Mouse (Mus musculus) myocyte (in vitro differentiated cells): ENCODE measurements around the gene Ifna16.

Experiments used
- CEBPB ChIP-seq: IDR thresholded peaks from 2 replicates; pipeline ENCODE4 v1.6.1; 2011; ENCODE audit warnings: mild to moderate bottlenecking, moderate library complexity; ENCODE audit not compliant: poor library complexity, insufficient read depth, severe bottlenecking
- E2F4 ChIP-seq: IDR thresholded peaks from one replicate; pipeline ENCODE4 v1.6.1; 2011; ENCODE audit warnings: mild to moderate bottlenecking, control low read depth, moderate library complexity; ENCODE audit not compliant: insufficient read depth
- MAX ChIP-seq: IDR thresholded peaks from one replicate; pipeline ENCODE4 v1.6.1; 2011; ENCODE audit warnings: low read depth, mild to moderate bottlenecking, control low read depth
- MYOD1 ChIP-seq, 3 experiments: IDR thresholded peaks; one replicate each; pipeline ENCODE4 v1.6.1; 2011; ENCODE audit warnings: control low read depth in 2 of 3, low read depth in 2 of 3, mild to moderate bottlenecking in 2 of 3, moderate library complexity in 1 of 3; ENCODE audit not compliant: insufficient read length in 2 of 3, control insufficient read depth in 1 of 3
- MYOG ChIP-seq, 3 experiments: IDR thresholded peaks; one replicate each; pipeline ENCODE4 v1.6.1; 2011; ENCODE audit warnings: control low read depth in 2 of 3, low read depth in 2 of 3, mild to moderate bottlenecking in 2 of 3; ENCODE audit not compliant: insufficient read length in 2 of 3, control insufficient read depth in 1 of 3, insufficient read depth in 1 of 3
- POLR2A ChIP-seq: IDR thresholded peaks from one replicate; pipeline ENCODE4 v1.6.1; 2011; ENCODE audit warnings: low read depth, mild to moderate bottlenecking, control low read depth, moderate library complexity; ENCODE audit not compliant: insufficient read length
- POLR2AphosphoS2 ChIP-seq: IDR thresholded peaks from one replicate; pipeline ENCODE4 v1.6.1; 2011; ENCODE audit warnings: low read depth, control low read depth; ENCODE audit not compliant: insufficient read length
- SRF ChIP-seq: IDR thresholded peaks from one replicate; pipeline ENCODE4 v1.6.1; 2011; ENCODE audit warnings: low read depth; ENCODE audit not compliant: control insufficient read depth, insufficient read length
- TCF12 ChIP-seq: IDR thresholded peaks from one replicate; pipeline ENCODE4 v1.6.1; 2011; ENCODE audit warnings: mild to moderate bottlenecking, control low read depth; ENCODE audit not compliant: poor library complexity, insufficient read depth, severe bottlenecking
- TCF3 ChIP-seq: IDR thresholded peaks from one replicate; pipeline ENCODE4 v1.6.1; 2011; ENCODE audit warnings: low read depth, control low read depth; ENCODE audit not compliant: insufficient read length
- USF1 ChIP-seq: IDR thresholded peaks from one replicate; pipeline ENCODE4 v1.6.1; 2011; ENCODE audit warnings: low read depth, mild to moderate bottlenecking, control low read depth, moderate library complexity

DNA sequence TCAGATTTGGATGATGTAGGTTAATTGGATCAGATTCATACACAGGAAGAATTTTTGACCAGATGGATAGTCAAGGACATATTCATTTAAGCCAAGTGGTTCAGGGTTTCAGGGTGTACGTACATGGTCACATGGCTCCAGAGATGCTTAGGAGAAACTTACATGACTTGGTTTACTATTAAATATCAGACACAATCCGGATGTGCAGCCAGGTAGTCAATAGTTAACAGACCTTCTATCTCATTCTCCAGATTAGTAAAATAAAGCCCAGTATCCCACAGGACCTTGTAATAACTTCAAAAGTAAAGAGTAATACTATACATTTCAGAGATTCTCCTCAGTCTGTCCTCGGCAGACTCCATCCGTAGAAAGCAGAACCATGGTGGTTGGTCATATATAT lies 42.4 kb downstream of the Ifna16 start, which contains the start of gene C87499:
- TF ChIP-seq TCF12 (no peak), POLR2A (no peak), MYOD1 (IDR thresholded peaks at IDR 0.05; ENCODE audit: control insufficient read depth in 1 of 3, insufficient read length in 2 of 3, low read depth in 2 of 3) (no peak), E2F4 (no peak), USF1 (no peak), CEBPB (no peak), POLR2AphosphoS2 (no peak), MYOG (IDR thresholded peaks at IDR 0.05; ENCODE audit: control insufficient read depth in 1 of 3, insufficient read depth in 1 of 3, insufficient read length in 2 of 3, low read depth in 2 of 3) (no peak), TCF3 (no peak), SRF (no peak), MAX (no peak)
